Mouse (Mus musculus) limb, embryonic 13.5 days (tissue): ENCODE results near the gene Pfdn4. TPM values are rescaled to one million over a fixed set of nuclear protein-coding genes. Genes with fewer than 3 reads are reported as not detected.

Experiments
- ATAC-seq: fragments of 200-750 bp; cut with Nextera tagmentation; 2 replicates; pipeline ENCODE4 v1.8.0; 2017; ENCODE audit warnings: low read depth, moderate number of reproducible peaks, moderate TSS enrichment; ENCODE audit not compliant: low FRiP score
- H3K27ac ChIP-seq: fragments of 300-500 bp; sonication (generic); 2 replicates; pipeline ENCODE4 v1.5.1; 2015; ENCODE audit warnings: inconsistent platforms, mild to moderate bottlenecking, moderate library complexity
- H3K27me3 ChIP-seq: fragments of 300-500 bp; sonication (generic); 2 replicates; pipeline ENCODE4 v1.6.1; 2015; ENCODE audit warnings: mild to moderate bottlenecking, inconsistent platforms
- H3K36me3 ChIP-seq: fragments of 300-500 bp; sonication (generic); 2 replicates; pipeline ENCODE4 v1.6.1; 2015; ENCODE audit warnings: inconsistent platforms, mild to moderate bottlenecking, moderate library complexity
- H3K4me1 ChIP-seq: fragments of 300-500 bp; sonication (generic); 2 replicates; pipeline ENCODE4 v1.6.1; 2015; ENCODE audit warnings: inconsistent platforms
- H3K4me2 ChIP-seq: fragments of 300-500 bp; sonication (generic); replicated peaks from 2 replicates; pipeline ENCODE4 v1.6.1; 2015; ENCODE audit warnings: inconsistent platforms, mild to moderate bottlenecking, moderate library complexity
- H3K4me3 ChIP-seq: fragments of 300-500 bp; sonication (generic); 2 replicates; pipeline ENCODE4 v1.5.1; 2015; ENCODE audit warnings: moderate library complexity, mild to moderate bottlenecking, inconsistent platforms
- H3K9ac ChIP-seq: fragments of 300-500 bp; sonication (generic); 2 replicates; pipeline ENCODE4 v1.6.1; 2015; ENCODE audit warnings: mild to moderate bottlenecking, inconsistent platforms
- H3K9me3 ChIP-seq: fragments of 300-500 bp; sonication (generic); 2 replicates; pipeline ENCODE4 v1.6.1; 2016; ENCODE audit warnings: inconsistent platforms
- WGBS: fragments of 180-500 bp; shearing (Covaris S2); methylation state at CpG from one replicate; pipeline ENCODE4 v1.1.7; 2015; 5-methylcytosine and 5-hydroxymethylcytosine counted together
- polyA plus RNA-seq: library from polyadenylated mRNA; unstranded; fragments of >200 nt; fragmentation: Nextera tagmentation; extraction: Ambion mirVana; gene quantifications from 2 replicates; pipeline ENCODE4 v1.2.1, GENCODE M21; 2015

Pfdn4 gene
- polyA plus RNA-seq, 1 experiment from 2014 or later: 87.9 TPM

- H3K36me3 ChIP-seq: no peaks in the 10 kb centered on the region
- H3K4me2 ChIP-seq: no peak overlapping the region
- no peak overlapping the region for H3K9ac ChIP-seq
- H3K4me1 ChIP-seq: no peaks in the 10 kb centered on the region
- no peak overlapping the region for H3K27ac ChIP-seq
- H3K4me3 ChIP-seq: no peak overlapping the region
- no peaks in the 10 kb centered on the region for H3K9me3 ChIP-seq
- ATAC-seq: no peak
- H3K27me3 ChIP-seq: no peaks in the 10 kb centered on the region
- WGBS: 87% methylated on average over 8 of the region's 8 CpGs
These were observed 68.8 kb downstream of the Pfdn4 start for GRCm38 (mm10) chr2:170564995-170565394.

Other genes with a start within 250 kb of the Pfdn4 start
- 0.89 and 1.1 TPM in 2 replicates for gene Bcas1, start 68.6 kb upstream of the Pfdn4 start, polyA plus RNA-seq
- not detected in 2 replicates for gene Cyp24a1, start 717 bp downstream of the Pfdn4 start, polyA plus RNA-seq
- gene 4930470P17Rik, start 105.6 kb downstream of the Pfdn4 start, polyA plus RNA-seq: not detected in 2 replicates
- gene Dok5, start 235.4 kb downstream of the Pfdn4 start, polyA plus RNA-seq: 10.3 and 11.0 TPM in 2 replicates